Mouse (Mus musculus): ENCODE results near the gene Des.

The Des gene

GRCm38 (mm10) chr1:75347279-75347678 lies 12.8 kb upstream of the Des start:
- no peak for ATAC-seq (ENCODE audit: low TSS enrichment)

DNA sequence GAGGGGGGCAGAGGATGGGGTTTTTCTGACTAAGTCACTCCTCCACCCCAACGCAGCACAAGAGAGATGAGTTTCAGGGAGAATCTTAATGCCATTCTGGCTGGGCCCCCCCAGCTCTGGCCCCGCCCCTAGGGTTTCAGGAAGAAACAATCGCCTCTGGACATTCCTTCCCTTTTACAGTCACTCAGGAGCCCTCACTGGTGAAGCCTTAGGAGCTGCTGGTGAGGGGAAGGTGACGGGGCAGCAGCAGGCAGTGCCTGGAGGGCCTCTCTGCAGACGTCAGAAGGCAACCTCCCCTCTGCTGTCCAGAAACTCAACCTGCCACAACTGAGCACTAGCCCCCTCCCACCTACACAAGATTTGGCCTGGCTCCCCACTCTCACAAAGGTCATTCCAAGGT lies 10.9 kb upstream of the Des start:
- ATAC-seq (ENCODE audit: low TSS enrichment), result no peak

DNA sequence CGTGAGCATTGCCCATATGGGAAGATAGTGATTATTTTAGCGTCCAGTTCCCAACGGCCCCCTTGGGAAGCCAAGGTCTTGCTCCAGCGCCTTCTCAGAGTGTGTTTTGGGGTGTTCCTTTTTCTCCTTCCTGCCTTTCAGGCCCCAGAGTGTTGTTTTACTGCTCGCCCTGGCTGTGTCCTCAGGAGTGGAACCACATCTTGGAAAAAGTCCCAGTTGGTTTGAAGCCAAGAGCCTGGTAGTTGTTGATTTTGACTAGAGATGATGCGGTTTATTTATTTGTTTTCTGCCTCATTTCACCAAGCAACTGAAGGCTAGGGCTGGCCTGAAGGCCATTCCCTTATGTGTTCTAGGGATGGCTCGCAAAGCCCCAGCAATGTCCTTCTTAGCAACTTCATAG lies 2.9 kb upstream of the Des start:
- no peak for ATAC-seq (ENCODE audit: low TSS enrichment)

GRCm38 (mm10) chr1:75358009-75358408 lies 2.1 kb upstream of the Des start:
- ATAC-seq (ENCODE audit: low TSS enrichment), result peak; percentile 64

DNA sequence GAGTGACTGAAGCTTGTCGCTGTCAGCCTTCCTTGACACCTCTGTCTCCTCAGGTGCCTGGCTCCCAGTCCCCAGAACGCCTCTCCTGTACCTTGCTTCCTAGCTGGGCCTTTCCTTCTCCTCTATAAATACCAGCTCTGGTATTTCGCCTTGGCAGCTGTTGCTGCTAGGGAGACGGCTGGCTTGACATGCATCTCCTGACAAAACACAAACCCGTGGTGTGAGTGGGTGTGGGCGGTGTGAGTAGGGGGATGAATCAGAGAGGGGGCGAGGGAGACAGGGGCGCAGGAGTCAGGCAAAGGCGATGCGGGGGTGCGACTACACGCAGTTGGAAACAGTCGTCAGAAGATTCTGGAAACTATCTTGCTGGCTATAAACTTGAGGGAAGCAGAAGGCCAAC lies 783 bp upstream of the Des start:
- peak; percentile 79 for ATAC-seq (ENCODE audit: low TSS enrichment)

DNA sequence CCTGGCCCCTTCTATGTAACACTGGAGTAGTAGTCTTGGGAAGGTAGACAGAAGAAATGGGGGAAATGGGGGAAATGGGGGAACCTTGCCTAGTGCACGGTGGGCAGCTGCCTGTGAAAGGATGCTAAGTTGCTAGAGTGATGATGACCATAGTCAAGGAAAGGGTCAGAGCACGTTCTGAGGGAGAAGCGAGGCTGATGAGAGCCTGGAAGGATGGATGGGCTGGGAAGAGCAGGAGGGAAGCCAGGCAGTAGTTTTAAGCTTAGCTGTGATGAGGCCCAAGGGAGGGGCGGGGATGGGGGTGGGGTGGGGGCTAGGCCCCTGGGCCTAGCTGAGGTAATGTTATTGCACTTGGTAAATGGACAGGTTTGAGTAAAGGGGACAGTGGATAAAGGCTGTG lies 994 bp downstream of the Des start:
- ATAC-seq (ENCODE audit: low TSS enrichment), result no peak

DNA sequence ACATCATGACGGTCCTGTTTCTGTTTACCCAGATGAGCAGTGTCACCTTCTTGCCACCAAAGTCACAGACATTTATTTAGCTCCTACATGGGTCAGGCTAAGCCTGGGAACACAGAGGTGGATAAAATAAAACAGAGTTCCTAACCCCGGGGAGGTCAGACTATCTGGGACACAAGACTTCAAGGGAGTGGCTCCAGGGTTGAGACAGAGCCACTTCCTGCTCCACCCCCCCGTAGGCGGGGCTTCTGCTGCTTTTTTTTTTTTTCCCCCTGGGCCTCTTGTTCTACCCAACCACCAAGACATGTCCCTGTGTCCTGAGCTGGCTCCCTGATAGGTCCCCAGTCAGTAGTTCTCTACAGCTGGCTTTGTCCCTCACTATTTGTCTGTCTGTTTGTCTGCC lies 1.6 kb downstream of the Des start:
- ATAC-seq (ENCODE audit: low TSS enrichment), result no peak

GRCm38 (mm10) chr1:75363868-75364267 lies 3.7 kb downstream of the Des start:
- ATAC-seq (ENCODE audit: low TSS enrichment), result no peak

DNA sequence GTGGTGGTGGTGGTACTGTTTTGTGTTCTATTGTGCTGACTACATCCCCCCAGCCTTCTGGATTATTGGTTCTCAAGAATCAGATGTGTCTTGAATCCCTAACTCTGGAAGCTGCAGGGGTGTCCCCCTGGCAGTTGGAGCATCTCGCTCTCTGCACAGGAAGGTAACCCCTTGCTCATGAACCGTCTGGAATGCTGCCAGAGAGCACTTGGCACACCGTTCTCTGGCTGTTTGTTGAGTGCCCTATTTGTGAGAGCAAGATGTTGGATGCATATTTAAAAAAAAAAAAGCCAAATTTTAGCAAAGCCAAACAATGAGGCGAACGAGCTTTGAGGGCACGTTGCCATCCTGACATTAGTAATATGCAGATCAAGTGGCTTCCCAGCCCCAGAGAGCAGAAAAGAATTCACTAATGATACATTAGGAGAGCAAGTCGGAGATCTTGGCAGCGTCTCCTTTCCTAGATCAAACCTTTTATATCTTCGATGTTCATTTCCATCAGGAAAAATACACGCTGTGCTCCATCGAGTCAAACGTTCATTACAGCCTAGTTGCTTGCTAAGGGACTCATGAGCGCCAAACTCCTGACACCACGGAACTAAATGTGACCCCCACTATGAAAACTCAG lies 5.5 kb downstream of the Des start:
- no peak for ATAC-seq (ENCODE audit: low TSS enrichment)

- ATAC-seq (ENCODE audit: low TSS enrichment), result no peak
These were observed 9.3 kb downstream of the Des start for GRCm38 (mm10) chr1:75369360-75369983.

- peak; percentile 34; the same call in 1 of the 2 replicates for ATAC-seq (ENCODE audit: low TSS enrichment)
These were observed 10.0 kb downstream of the Des start for GRCm38 (mm10) chr1:75369984-75370660.

GRCm38 (mm10) chr1:75371317-75372095 lies 11.4 kb downstream of the Des start:
- ATAC-seq (ENCODE audit: low TSS enrichment), result 0 out of 2 replicates have a peak, but pooled peaks have one; percentile 28

- no peak for ATAC-seq (ENCODE audit: low TSS enrichment)
These were observed 12.3 kb downstream of the Des start for GRCm38 (mm10) chr1:75372450-75372849.

DNA sequence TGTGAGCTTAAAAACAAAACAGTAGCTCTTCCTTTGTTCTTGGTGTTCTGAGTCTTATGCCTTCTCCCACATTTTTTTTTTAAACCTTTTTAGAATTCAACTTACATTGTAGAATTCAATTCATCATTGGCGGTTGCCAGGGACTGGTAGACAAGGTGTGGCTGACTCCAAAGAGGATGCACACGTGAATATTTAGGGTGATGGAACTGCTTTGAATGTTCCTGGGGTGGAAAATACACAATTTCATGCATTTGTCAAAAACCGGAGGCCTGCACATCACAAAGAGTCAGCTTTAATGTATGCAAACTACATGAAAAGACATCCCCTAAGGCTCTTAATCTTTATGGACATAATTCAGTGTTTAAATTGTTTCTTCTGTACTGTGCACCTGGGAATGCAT lies 13.1 kb downstream of the Des start:
- no peak for ATAC-seq (ENCODE audit: low TSS enrichment)

GRCm38 (mm10) chr1:75374950-75375936 lies 15.1 kb downstream of the Des start, which contains the start of gene Speg:
Gene Speg, plus strand, starts transcription at chr1:75375297.
- ATAC-seq (ENCODE audit: low TSS enrichment), result no peak

- ATAC-seq (ENCODE audit: low TSS enrichment), result no peak
These were observed 19.1 kb downstream of the Des start for GRCm38 (mm10) chr1:75379196-75379595.

- ATAC-seq (ENCODE audit: low TSS enrichment), result no peak
These were observed 19.8 kb downstream of the Des start for GRCm38 (mm10) chr1:75379931-75380330.

GRCm38 (mm10) chr1:75380951-75381350 lies 20.8 kb downstream of the Des start:
- ATAC-seq (ENCODE audit: low TSS enrichment), result no peak

- ATAC-seq (ENCODE audit: low TSS enrichment), result peak; percentile 35
These were observed 21.6 kb downstream of the Des start for GRCm38 (mm10) chr1:75381482-75382355.

Data from frontal cortex, adult (tissue).